Mouse (Mus musculus) ES-E14 (cell line): ENCODE data around the gene Slc12a5.

Experiments
- CHD2 ChIP-seq: IDR thresholded peaks from 2 replicates; pipeline ENCODE4 v1.6.1; 2014; ENCODE audit warnings: mild to moderate bottlenecking, low read depth, low read length, inconsistent platforms
- HCFC1 ChIP-seq: IDR thresholded peaks from 2 replicates; pipeline ENCODE4 v1.6.1; 2012; ENCODE audit warnings: low read length, inconsistent platforms, borderline replicate concordance; ENCODE audit not compliant: insufficient read depth
- MAFK ChIP-seq: IDR thresholded peaks from 2 replicates; pipeline ENCODE4 v1.6.1; 2014; ENCODE audit warnings: mild to moderate bottlenecking, low read depth, low read length, inconsistent platforms; ENCODE audit not compliant: insufficient read depth
- ZC3H11A ChIP-seq: IDR thresholded peaks from 2 replicates; pipeline ENCODE4 v1.6.1; 2012; ENCODE audit warnings: low read depth, mild to moderate bottlenecking, inconsistent platforms, low read length, borderline replicate concordance
- ZNF384 ChIP-seq: IDR thresholded peaks from 2 replicates; pipeline ENCODE4 v1.6.1; 2012; ENCODE audit warnings: low read depth, low read length, inconsistent platforms

- TF ChIP-seq ZNF384 (no peak), MAFK (no peak), HCFC1 (no peak), ZC3H11A (no peak), CHD2 (no peak)
Measured at GRCm38 (mm10) chr2:164912151-164912550, 48.5 kb upstream of the Slc12a5 start.
